Mouse (Mus musculus) thymus, postnatal 14 days (tissue): Measurements from ENCODE around the gene Yme1l1.

Source experiments
- DNase-seq: peaks from one replicate; pipeline ENCODE4 v3.0.0; 2021

Yme1l1 gene

DNA sequence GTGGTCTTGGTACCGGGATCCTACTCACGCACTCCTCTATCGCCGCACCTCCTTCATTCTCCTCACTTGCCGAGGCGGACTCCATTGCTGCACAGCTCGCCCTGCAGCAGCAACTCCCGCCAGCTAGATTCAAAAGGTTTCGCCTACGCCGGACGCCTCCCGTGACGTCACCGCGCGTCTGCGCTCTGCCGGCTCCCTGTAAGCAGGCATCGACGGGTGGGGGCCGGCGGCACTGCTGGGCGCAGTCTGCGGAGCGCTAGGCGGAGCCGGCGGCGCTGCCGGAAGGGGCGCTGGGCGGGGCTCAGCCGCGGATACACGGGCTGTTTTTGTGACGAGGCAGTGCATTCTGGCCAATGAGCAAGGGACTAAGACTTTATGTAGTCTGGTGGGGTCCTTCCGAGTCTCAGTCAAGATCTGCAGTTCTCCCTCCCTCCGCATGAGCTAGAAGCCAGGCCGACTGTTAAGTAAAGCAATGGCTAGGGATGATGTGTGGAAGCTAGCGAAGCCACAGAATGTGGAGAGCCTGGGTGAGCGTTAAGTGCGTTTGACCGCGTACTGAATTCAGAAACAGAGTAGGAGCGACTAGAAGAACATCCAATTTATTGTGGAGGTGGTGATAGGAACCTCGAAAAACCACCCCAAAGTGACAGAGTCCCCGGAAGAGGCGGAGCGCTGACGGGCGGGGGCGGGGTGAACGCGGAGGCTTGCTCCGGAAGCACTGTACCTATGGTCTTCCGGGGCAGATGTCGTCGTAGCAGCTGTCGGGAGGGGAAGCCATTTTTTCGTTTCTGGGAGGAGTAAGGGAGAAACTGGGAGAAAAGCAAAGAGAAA, at the start of gene Yme1l1, which contains the start of gene Mastl:
Yme1l1 (plus strand) TSS at position 593 of the 831 bp plus-strand sequence.
Mastl (minus strand) TSS at position 248 of the 831 bp plus-strand sequence.
- DNase-seq, result peak; percentile 99

DNA sequence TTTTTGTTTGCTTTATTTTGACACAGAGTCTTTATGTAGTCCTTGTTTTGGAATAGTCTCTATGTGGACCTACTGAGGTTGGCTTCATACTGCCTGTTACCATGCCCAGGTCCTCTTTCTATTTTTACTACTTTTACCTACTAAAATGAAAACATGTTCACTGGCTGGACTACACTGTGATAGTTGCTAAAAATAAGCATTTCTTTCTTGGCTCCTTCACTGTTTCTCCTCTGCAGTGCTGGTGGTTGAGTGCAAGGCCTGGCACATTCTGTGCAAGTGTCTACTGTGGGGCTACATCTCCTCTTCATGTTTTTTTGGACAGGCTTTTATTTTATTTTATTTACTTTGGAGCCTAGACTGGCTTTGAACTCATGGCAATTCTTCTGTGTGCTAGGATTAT, 36.6 kb upstream of the Yme1l1 start:
- DNase-seq, result no peak

DNA sequence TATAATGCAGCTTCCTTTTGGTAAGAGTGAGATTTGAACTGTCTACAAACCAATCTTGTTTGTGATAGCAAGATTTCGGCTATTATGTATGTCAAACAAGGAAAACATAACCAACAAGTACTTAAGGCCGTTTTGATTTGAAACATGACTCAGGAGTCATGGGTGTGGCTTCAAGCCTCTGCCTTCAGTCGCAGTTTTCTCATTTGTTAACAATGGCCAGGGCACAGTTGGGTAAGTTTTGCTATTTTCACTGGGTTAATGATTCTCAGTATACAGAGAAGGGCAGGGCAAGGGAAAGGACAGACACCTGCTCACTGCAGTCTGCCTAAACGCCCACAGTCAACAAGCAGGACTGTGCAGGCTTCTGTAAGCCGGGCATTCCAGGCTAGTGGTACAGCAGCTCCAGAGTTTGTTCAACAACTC, 959 bp upstream of the Yme1l1 start:
- DNase-seq, result no peak

DNA sequence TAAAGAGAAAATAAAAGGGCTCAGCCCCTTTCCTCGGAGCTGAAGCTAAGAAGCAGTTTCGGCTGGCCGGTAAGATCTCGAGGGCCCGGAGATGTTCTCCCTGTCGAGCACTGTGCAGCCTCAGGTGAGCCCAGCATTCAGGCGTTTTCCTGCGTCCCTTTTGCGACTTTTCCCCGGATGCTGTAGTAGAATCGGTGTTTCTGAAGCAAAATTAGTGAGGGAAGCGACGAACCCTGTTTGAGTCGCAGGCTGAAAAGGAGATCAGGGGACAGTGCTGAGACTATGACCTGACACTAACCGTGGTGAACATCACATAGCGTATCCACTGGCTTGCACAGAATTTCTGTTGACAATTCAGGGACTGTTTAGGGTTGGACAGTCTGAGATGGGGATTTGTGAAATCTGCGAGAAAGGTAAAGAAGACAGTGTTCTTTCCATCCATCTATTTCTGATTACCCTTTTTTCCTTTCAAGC, 476 bp downstream of the Yme1l1 start:
- DNase-seq, result no peak

DNA sequence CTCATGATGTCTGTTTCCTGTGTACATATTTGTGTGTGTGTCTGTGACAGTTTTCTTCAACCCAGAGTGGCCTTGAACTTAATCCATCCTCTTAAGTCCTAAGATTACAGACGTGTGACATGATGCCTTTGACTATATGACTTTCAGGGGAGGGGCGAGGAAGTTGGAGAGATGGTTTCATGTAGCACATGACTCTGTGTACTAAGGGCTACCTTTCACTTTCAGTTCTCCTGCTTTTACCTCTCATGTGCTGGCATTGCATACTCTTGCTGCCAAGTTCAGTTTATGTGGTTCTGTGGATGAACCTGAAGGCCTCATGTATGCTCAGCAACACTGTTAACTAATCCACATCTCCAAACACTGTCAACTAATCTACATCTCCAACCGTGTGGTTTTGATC, 16.1 kb downstream of the Yme1l1 start:
- no peak for DNase-seq

DNA sequence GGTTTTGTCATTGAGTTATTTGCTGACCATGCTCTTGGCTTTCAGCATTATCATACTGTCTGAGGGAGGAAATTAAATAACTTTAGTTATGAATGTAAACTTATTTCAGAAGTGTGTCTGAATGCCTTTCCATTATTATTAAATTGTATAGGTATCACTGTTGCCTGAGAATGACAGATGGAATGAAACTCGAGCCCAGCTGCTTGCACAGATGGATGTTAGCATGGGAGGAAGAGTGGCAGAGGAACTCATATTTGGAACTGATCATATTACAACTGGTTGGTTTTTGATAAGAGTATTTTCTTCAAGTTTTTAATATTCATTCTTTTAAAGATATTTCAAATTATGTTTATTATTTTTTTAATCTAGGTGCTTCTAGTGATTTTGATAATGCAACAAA, 38.2 kb downstream of the Yme1l1 start:
- no peak for DNase-seq

DNA sequence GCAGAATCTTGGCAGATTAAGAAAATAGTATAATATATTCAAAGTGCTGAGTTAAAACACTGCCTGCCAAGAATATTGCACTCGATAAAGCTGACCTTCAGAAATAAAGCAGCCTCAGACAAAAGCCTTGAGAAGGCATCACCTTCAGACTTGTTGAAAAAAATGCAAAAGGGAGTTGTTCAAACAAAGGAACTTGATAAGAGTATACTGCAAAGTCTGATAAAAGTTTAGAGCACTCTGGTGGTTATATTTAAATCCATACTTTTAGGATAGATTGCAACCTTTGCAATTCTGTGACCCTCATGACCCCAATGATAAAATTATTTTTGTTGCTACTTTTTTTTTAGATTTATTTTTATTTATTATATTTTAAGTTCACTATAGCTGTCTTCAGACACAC, 44.9 kb downstream of the Yme1l1 start:
- no peak for DNase-seq

DNA sequence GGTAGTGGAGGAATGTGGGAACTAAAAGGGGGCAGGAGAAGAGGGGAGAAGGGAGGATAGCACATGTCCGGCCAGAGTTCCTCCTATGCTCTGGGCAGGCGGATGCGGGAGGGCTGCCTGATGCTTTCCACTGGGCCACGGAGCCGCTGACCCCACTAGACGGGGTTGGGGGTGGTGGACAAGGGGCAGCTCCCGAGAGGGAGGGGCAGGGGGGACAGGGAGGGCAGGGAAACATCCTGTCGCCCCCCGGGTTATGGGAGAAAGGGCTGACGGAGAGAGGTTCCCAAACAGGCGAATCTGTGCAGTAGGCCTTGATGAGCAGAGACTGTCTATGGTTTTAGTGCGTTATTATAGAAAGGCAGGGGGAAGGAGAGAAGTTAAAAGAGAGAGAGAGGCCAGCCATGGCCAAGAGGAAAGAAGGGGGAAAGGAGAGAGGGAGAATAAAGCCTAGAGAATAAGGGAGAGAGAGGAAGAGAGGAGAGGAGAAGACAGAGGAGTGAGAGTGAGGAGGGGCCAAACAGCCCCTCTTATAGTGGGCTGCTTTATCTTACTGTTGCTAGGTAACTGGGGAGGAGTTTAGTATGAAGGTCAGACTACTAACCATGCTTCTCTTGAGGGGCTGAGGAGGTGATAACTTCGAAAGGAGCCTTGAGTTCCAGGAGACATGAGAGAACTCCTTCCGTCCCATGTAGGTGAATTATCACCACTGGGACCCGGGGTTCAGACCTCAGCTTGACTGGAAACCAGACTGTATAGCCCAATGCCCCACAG, 46.9 kb downstream of the Yme1l1 start:
- DNase-seq, result peak; percentile 6

DNA sequence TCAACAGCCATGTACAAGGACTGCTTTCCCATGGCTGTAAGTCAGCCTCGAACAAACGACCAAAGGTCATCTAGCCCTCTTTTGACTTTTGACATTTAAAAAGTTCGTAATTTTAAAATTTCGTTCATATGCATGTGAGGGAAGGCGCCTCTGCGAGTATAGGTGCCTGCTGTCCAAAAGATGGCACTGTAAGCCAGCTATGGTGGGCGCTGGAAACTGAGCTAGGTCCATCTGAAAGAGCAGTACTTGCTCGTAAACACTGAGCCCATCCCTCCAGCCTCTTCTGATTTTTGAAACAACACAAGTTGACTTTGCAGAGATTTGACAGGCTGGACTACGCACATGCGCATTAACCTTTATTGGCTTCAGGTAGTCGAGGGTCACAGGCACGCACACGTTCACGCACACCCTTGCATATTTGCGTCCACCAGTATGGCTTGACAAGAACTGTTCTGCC, 50.9 kb downstream of the Yme1l1 start, which contains the start of gene 4931423N10Rik:
4931423N10Rik (plus strand) TSS at position 407 of the 457 bp plus-strand sequence.
- no peak for DNase-seq

DNA sequence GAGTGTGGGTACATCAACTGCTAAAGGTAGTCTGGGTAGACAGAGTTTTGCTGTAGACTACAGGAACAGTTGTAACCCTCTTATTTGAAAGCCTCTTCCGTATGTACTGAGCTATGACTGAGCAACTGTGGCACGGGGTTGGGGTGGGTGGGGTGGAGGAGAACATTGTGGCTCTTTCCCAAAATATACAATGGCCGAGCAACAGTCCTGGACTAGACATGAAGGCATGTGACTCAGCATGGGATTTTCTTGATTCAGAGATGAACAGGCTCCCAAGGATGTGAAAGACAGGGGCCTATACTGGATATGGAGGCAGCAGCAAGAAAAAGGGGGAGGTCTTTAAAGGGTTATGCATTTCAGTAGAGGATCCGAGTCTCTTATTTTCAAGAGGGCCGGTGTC, 57.5 kb downstream of the Yme1l1 start:
- no peak for DNase-seq

DNA sequence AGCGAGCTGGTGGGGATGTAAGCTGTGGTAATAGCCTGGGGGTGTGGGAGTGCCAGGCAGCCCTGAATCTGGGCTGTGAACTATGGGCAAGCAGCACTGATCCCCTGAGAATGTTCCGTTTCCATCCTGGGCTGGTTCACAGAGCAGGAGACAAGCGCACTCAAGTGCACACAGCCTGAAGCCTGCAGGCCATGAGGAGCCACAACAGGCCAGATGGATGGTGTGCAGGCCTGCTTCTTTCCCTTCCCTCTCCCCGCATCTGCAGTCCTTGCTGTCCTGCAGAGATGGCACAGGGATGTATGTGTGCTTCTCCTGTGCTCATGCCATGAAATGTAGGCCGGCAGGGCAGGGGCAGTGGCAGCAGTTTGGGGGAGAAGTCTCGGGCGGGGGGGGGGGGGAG, 69.0 kb downstream of the Yme1l1 start:
- DNase-seq, result no peak

DNA sequence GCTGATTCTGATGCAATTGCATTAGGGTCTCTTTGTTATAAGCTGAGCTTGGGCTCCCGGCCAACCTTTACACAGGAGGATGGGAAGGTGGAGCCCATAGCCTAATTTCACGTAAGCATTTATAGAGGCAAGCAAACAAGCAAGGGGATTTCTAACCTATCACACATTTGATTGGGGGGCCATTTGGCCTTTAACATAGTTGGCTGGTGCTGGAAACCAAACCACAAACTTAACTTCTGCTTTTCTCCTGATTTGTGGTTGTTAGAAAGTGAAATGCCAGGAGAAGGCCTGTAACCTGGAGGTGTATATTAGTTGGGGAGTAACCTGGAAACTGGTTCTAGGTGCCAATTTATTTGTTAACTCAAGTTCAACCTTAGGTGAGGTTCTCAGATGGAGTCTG, 72.3 kb downstream of the Yme1l1 start:
- DNase-seq, result no peak

DNA sequence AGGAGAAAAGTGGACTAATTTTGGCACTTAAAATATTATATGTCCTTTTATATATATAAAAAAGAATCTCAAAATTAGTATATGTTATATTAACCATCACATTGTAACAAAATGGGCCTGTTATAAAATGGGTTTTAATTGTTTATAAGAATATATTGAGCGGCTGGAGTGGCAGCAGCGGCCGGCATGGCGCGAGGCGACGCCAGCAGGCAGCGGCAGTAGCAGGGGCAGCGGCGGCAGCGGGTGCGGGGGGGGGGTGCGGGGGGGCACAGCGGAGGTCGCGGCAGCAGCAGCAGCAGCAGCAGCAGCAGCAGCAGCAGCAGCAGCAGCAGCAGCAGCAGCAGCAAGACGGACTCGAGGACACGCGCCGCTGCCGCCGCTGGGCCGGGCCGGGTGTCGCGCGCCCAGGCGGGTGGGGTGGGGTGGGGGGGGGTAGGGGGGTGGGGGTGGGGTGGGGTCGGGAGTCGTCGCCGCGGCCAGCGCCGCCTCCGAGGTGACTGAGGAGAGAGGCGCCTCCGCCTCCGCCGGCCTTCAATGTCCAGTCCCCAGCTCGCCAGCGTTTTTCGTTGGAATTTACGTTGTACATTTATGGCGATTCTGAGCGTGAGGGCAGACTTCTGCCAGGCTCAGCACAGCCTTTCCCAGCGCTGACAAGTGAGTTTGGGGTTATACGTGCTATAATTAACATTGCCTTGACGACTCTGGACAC, 78.0 kb downstream of the Yme1l1 start:
- DNase-seq, result no peak
